Mouse (Mus musculus) layer of hippocampus, adult 9-11 months (tissue): ENCODE measurements around the gene Cd200r3.

Experiments used
- DNase-seq: peaks from one replicate; pipeline ENCODE4 v3.0.0; 2022

The Cd200r3 gene

DNA sequence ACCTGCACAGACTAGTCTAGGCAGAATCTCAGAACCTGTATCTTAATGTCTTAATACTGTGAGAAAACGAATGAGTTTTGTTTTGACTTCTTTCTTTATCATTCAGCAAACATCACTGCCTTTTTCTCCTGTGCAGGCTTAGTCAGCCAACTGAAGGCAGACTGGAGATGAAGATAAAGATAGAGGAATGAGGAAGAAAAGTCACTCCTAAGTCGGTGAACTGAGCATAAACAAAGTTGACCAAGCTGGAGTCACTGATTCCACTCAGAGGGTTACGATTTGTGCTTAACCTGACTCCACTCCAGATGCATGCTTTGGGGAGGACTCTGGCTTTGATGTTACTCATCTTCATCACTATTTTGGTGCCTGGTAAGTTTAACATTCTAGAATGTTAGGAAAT, at the start of gene Cd200r3:
TSS of gene Cd200r3 (plus strand) at position 211 of the 400 bp plus-strand sequence.
- no peak for DNase-seq

DNA sequence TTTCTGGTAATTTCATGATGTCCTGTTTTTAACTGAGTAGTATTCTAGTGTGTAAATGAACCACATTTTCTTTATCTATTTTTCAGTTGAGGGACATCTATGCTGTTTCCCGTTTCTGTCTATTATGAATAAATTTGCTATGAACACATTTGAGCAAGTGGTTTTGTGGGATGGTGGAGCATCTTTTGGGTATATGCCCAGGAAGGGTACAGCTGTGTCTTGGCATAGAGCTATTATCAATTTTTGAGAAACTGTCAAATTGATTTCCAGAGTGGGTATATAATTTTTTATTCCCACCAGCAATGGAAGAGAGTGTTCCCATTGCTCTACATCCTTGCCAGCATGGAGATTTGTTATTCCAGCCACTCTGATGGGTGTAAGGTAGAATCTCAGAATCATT, 11.5 kb upstream of the Cd200r3 start:
- peak; percentile 44 for DNase-seq

- DNase-seq, result no peak
Measured at GRCm38 (mm10) chr16:44951360-44952114, 8.1 kb downstream of the Cd200r3 start.

DNA sequence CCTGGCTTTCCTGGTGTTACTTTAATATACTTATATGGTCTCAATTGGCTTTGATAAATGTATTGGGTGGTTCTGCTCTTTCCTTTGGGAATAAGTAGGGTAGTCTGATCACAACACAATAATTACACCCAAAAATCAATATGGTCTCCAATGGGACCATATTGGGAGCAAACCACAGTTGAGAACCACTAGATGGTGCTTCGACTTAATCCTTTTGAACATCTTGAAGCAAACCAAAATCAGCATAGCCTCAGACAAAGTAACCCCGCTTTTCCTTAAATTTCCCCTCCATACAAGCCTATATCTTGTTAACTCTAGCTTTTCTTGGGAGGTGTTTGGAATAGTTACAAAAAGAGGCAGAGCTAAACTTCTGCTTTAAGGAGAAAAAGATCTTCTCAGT, 18.8 kb downstream of the Cd200r3 start:
- DNase-seq, result no peak

DNA sequence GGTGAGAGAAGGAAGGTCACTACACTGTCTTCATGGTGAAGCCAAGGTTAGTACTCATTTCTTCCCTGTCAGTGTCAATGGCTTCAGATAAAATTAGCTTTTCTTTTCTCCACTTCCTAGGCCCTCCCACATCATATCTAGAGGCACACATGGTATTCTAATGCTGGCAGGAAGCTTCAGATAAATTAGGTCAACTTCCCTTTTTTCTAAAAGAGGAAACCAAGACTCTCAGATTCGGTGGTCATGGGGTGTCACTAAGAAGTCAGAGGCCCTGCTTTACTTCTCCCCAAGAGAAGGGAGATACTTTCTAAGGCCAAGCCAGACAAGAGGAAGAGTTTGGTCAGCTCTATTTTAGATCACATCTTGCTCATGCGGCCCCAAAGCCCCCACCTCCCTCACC, 19.3 kb downstream of the Cd200r3 start:
- peak; percentile 68 for DNase-seq

GRCm38 (mm10) chr16:44964526-44965374, 21.3 kb downstream of the Cd200r3 start:
- no peak for DNase-seq

- DNase-seq, result no peak
Measured at GRCm38 (mm10) chr16:44965428-44965827, 21.9 kb downstream of the Cd200r3 start.

GRCm38 (mm10) chr16:44965890-44966289, 22.4 kb downstream of the Cd200r3 start:
- DNase-seq, result no peak

DNA sequence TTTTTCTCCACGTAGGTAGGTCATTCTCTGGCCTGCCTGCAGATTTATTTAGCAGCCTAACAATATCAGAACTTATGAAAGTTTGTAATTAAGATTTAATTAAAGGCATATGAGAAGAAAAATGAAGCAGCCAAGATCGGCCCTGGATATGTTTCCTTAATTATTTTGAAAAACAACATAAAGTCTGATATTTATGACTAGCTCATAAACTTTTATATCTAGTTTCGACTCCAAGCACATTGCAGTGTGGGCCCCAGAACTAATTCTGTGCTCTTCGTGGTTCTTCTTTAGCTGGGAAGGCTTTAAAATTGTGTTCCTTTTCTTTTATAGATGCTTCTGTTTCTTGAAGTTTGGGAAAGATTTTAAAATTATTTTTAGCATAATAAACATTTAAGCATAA, 23.4 kb downstream of the Cd200r3 start:
- no peak for DNase-seq

- no peak for DNase-seq
Measured at GRCm38 (mm10) chr16:44968113-44968512, 24.6 kb downstream of the Cd200r3 start.

- no peak for DNase-seq
Measured at GRCm38 (mm10) chr16:44970925-44971324, 27.4 kb downstream of the Cd200r3 start.

GRCm38 (mm10) chr16:44974042-44974441, 30.6 kb downstream of the Cd200r3 start:
- DNase-seq, result no peak

- no peak for DNase-seq
Measured at GRCm38 (mm10) chr16:44976081-44976480, 32.6 kb downstream of the Cd200r3 start.

GRCm38 (mm10) chr16:44976892-44977633, 33.6 kb downstream of the Cd200r3 start:
- DNase-seq, result no peak

- no peak for DNase-seq
Measured at GRCm38 (mm10) chr16:44978193-44978592, 34.7 kb downstream of the Cd200r3 start.

DNA sequence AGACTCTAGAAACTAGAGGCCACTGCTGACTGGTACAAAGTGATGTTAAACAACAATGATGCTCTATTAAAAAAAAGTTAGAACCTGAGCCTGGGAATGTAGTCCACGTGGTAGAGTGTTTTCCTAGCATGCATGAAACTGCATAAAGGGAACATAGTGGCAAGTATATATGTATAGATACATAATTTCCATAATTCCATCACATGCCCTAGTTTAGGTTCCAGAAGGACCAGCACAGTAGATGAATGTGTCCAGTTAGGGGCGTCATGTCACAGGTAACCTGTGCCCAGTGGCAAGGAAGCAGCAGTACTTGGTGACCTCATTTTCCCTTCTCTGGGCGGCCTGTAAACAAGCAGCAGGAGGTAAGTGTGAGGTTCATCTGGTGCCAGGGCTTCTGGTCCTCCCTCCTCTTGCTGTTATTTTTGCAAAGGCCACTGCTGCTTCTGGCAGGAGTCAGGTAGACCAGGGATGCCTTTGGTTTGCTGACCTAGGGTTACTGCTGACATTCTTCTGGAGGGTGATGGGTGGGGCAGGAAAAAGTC, 35.9 kb downstream of the Cd200r3 start:
- no peak for DNase-seq

DNA sequence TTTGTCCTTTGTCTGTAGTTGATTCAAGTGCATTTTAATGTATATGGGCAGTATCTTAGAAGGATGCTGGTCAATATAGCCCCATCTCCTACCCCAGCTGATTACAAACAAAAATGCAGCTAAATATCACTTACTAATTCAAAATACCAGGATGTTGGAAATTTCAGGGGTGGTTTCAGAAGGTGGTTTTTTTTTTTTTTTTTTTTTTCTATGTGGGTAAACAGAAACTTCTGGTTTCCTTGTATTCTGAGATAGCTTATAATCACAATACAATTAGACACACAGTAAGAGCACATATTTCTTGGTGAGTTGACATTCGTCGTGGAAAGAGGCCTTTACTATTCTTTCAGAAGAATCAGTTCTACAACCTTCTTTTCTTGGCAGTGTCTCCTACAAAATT, 39.5 kb downstream of the Cd200r3 start:
- DNase-seq, result no peak

GRCm38 (mm10) chr16:44983379-44984060, 40.0 kb downstream of the Cd200r3 start:
- no peak for DNase-seq

GRCm38 (mm10) chr16:44984111-44984510, 40.6 kb downstream of the Cd200r3 start:
- DNase-seq, result no peak

- DNase-seq, result no peak
Measured at GRCm38 (mm10) chr16:44984925-44985324, 41.4 kb downstream of the Cd200r3 start.

DNA sequence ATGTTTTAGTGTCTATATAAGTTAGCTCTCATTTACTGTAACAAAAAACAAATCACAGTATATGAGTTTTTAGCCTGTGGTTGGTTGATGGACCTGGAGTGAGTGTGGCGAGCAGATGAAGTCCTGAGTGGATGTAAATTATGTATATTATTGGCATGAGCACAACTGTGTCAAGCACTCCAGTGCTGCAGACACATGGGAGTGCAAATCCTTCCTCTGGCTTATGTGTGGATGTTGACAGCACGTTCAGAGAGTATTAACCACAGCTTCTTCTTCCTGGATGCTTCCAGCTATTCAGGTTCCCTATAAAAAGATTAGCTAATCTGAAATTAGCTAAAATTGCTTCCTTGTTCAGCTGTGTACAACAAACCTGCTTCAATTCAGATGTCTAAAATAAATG, 42.6 kb downstream of the Cd200r3 start:
- no peak for DNase-seq

- no peak for DNase-seq
Measured at GRCm38 (mm10) chr16:44988667-44989357, 45.3 kb downstream of the Cd200r3 start.
